8 mouse cellular contexts compared by ENCODE assay signal in the genomic region with DNA sequence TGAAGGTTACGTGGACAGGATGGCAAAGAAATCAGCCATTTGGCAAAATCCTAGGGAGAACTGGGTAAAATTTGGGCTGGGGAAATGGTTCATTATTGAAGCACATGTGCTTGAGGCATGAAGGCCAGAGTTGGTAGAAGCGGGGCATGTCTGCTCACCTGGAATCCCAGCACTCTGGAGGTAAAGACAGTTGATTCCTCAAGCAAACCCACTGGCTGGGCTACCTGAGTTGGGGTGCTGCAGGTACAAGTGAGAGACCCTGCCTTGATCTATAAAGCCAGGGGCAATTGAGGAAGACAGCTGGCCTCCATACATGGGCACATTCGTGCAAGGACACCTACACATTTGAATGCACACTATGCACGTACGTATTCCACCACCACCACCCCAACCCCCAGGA. TPM values are rescaled to one million over a fixed set of nuclear protein-coding genes. Genes with fewer than 3 reads are reported as not detected.
A peak's percentile ranks its signal among the peaks of the same experiment; 100 is the strongest.
DNase-seq lines count a peak whose midpoint lies in the region; ATAC-seq and TF ChIP-seq lines count a peak whose summit lies in the region.

No protein-coding gene starts in this region.

- H3K27me3 ChIP-seq in lung, embryonic 16.5 days (ENCODE audit: control insufficient read depth, insufficient read depth, low read depth, low read length): no peaks in the 10 kb centered on the region
- no peaks in the 10 kb centered on the region for H3K27me3 ChIP-seq in hindbrain, embryonic 16.5 days (replicated peaks; ENCODE audit: control insufficient read depth, insufficient read depth, low read length)
- peaks cover 7% of the 10 kb centered on the region for H3K27me3 ChIP-seq in myocyte (ENCODE audit: control insufficient read depth, insufficient read depth, insufficient read length)
- no peaks in the 10 kb centered on the region for H3K27me3 ChIP-seq in thymus, adult 2 months (ENCODE audit: control insufficient read depth, insufficient read depth, low read length)

- H3K79me2 ChIP-seq in myocyte (ENCODE audit: control insufficient read depth, insufficient read depth): no peaks in the 10 kb centered on the region

- no peaks in the 10 kb centered on the region for H3K9me3 ChIP-seq in lung, embryonic 16.5 days (ENCODE audit: control insufficient read depth, low read length)
- H3K9me3 ChIP-seq in hindbrain, embryonic 16.5 days (ENCODE audit: control insufficient read depth, low read length): no peaks in the 10 kb centered on the region

- H3K4me2 ChIP-seq in lung, embryonic 16.5 days (ENCODE audit: low read depth, low read length): peak overlapping the region; percentile 70
- peak overlapping the region; percentile 53 for H3K4me2 ChIP-seq in hindbrain, embryonic 16.5 days (ENCODE audit: low read length)
- H3K4me2 ChIP-seq in myocyte (ENCODE audit: low read depth): peak overlapping the region; percentile 77

- peak; percentile 29 for DNase-seq in cerebellum, adult 11-12 months
- DNase-seq in cerebellum, postnatal 25 days: no peak
- no peak for DNase-seq in lung, postnatal 25 days (ENCODE audit: low spot score)
- no peak for DNase-seq in B cell, adult 2 months
- DNase-seq in thymus, adult 2 months: no peak

- H3K36me3 ChIP-seq in lung, embryonic 16.5 days (ENCODE audit: control insufficient read depth, insufficient read depth, low read length): no peaks in the 10 kb centered on the region
- no peaks in the 10 kb centered on the region for H3K36me3 ChIP-seq in hindbrain, embryonic 16.5 days (ENCODE audit: control insufficient read depth, insufficient read depth, low read length)
- H3K36me3 ChIP-seq in myocyte (ENCODE audit: control insufficient read depth, insufficient read depth): no peaks in the 10 kb centered on the region
- no peaks in the 10 kb centered on the region for H3K36me3 ChIP-seq in thymus, adult 2 months (ENCODE audit: control insufficient read depth, insufficient read depth, low read length)

- H3K4me1 ChIP-seq in lung, embryonic 16.5 days (replicated peaks; ENCODE audit: control insufficient read depth, insufficient read depth, low read length): no peaks in the 10 kb centered on the region; the same call in 1 of the 2 replicates
- peaks cover 3% of the 10 kb centered on the region for H3K4me1 ChIP-seq in hindbrain, embryonic 16.5 days (ENCODE audit: control insufficient read depth, insufficient read depth, low read depth, low read length)
- peaks cover 2% of the 10 kb centered on the region; the same call in 1 of the 2 replicates for H3K4me1 ChIP-seq in thymus, adult 2 months (replicated peaks; ENCODE audit: control insufficient read depth, insufficient read depth, low read length)

- ATAC-seq in lung, embryonic 16.5 days (ENCODE audit: low read depth): no peak
- no peak for ATAC-seq in hindbrain, embryonic 16.5 days

- WGBS in lung, embryonic 16.5 days: 87% methylated on average over 5 of the region's 5 CpGs
- WGBS in hindbrain, embryonic 16.5 days: 96% methylated on average over 5 of the region's 5 CpGs
- 96% methylated on average over 5 of the region's 5 CpGs for WGBS in thymus, adult 2 months

- H3K27ac ChIP-seq in lung, embryonic 16.5 days (ENCODE audit: low read length): no peak overlapping the region
- H3K27ac ChIP-seq in hindbrain, embryonic 16.5 days (ENCODE audit: low read depth, low read length): no peak overlapping the region
- no peak overlapping the region for H3K27ac ChIP-seq in thymus, adult 2 months (ENCODE audit: control insufficient read depth, insufficient read depth, low read length)

- no peak overlapping the region for H3ac ChIP-seq in myocyte (ENCODE audit: control insufficient read depth, insufficient read length)

- peak overlapping the region; percentile 69 for H3K4me3 ChIP-seq in lung, embryonic 16.5 days (ENCODE audit: low read length)
- no peak overlapping the region; the same call in 1 of the 2 replicates for H3K4me3 ChIP-seq in hindbrain, embryonic 16.5 days (ENCODE audit: low read length)
- peak overlapping the region; percentile 39 for H3K4me3 ChIP-seq in myocyte
- H3K4me3 ChIP-seq in thymus, adult 2 months (ENCODE audit: control insufficient read depth, insufficient read depth, low read length): no peak overlapping the region

- no peak for TF ChIP-seq CTCF in thymus, adult 2 months (IDR thresholded peaks at IDR 0.05; ENCODE audit: borderline replicate concordance, control insufficient read depth, extremely low read depth, insufficient read depth, low read length, poor library complexity)

- no peak for TF ChIP-seq POLR2A in myocyte (IDR thresholded peaks at IDR 0.05; ENCODE audit: insufficient read length, low read depth)
- TF ChIP-seq POLR2A in thymus, adult 2 months (IDR thresholded peaks at IDR 0.05; ENCODE audit: control insufficient read depth, extremely low read depth, insufficient read depth, low read length, poor library complexity): no peak

- no peak overlapping the region for H3K9ac ChIP-seq in lung, embryonic 16.5 days (ENCODE audit: low read length)
- no peak overlapping the region for H3K9ac ChIP-seq in hindbrain, embryonic 16.5 days (ENCODE audit: low read depth, low read length)

TF ChIP-seq in myocyte, 11 proteins besides CTCF, POLR2A, EP300 and RAD21:
- TF ChIP-seq MYOD1 (IDR thresholded peaks at IDR 0.05; ENCODE audit: control insufficient read depth in 1 of 3, insufficient read length in 2 of 3, low read depth in 2 of 3): no peak
- TF ChIP-seq SRF (IDR thresholded peaks at IDR 0.05; ENCODE audit: control insufficient read depth, insufficient read length, low read depth): no peak
- TF ChIP-seq E2F4 (IDR thresholded peaks at IDR 0.05; ENCODE audit: insufficient read depth): no peak
- no peak for TF ChIP-seq REST (IDR thresholded peaks at IDR 0.05; ENCODE audit: insufficient read depth, insufficient read length)
- TF ChIP-seq CEBPB (IDR thresholded peaks at IDR 0.05; ENCODE audit: insufficient read depth, poor library complexity, severe bottlenecking): no peak
TF ChIP-seq in myocyte: peak in this region for 0.

RNA-seq across cellular contexts. Expression of a gene that starts 0.9 kb away (rescaled TPM):
- polyA plus RNA-seq in lung, embryonic 16.5 days (2015; fragmentation: Nextera tagmentation; extraction: Ambion mirVana): 34.5 TPM in 2 replicates
- polyA plus RNA-seq in hindbrain, embryonic 16.5 days (2015; fragmentation: Nextera tagmentation; extraction: Ambion mirVana): 51.4 and 52.0 TPM in 2 replicates
- 13.0 TPM for polyA plus RNA-seq in myocyte (2012; fragmentation: generic; extraction: Trizol)
- polyA plus RNA-seq in thymus, adult 2 months (2012; rRNA removed): 80.2 and 86.2 TPM in 2 replicates

RNA-seq across cellular contexts. Expression of a gene that starts 4.4 kb away (rescaled TPM):
- 0.23 TPM in 1 of 2 replicates, not detected in the other for polyA plus RNA-seq in lung, embryonic 16.5 days (2015; fragmentation: Nextera tagmentation; extraction: Ambion mirVana)
- not detected in 2 replicates for polyA plus RNA-seq in hindbrain, embryonic 16.5 days (2015; fragmentation: Nextera tagmentation; extraction: Ambion mirVana)
- not detected for polyA plus RNA-seq in myocyte (2012; fragmentation: generic; extraction: Trizol)
- not detected in 2 replicates for polyA plus RNA-seq in thymus, adult 2 months (2012; rRNA removed)

RNA-seq across cellular contexts. Expression of a gene that starts 6.4 kb away (rescaled TPM):
- 10.5 and 11.1 TPM in 2 replicates for polyA plus RNA-seq in lung, embryonic 16.5 days (2015; fragmentation: Nextera tagmentation; extraction: Ambion mirVana)
- polyA plus RNA-seq in hindbrain, embryonic 16.5 days (2015; fragmentation: Nextera tagmentation; extraction: Ambion mirVana): 0.89 and 1.1 TPM in 2 replicates
- 3.1 TPM for polyA plus RNA-seq in myocyte (2012; fragmentation: generic; extraction: Trizol)
- 28.7 and 32.8 TPM in 2 replicates for polyA plus RNA-seq in thymus, adult 2 months (2012; rRNA removed)

RNA-seq across cellular contexts. Expression of a gene that starts 38.7 kb away (rescaled TPM):
- polyA plus RNA-seq in lung, embryonic 16.5 days (2015; fragmentation: Nextera tagmentation; extraction: Ambion mirVana): 64.6 and 67.6 TPM in 2 replicates
- polyA plus RNA-seq in hindbrain, embryonic 16.5 days (2015; fragmentation: Nextera tagmentation; extraction: Ambion mirVana): 46.8 and 51.8 TPM in 2 replicates
- polyA plus RNA-seq in myocyte (2012; fragmentation: generic; extraction: Trizol): 54.9 TPM
- 166 and 181 TPM in 2 replicates for polyA plus RNA-seq in thymus, adult 2 months (2012; rRNA removed)

RNA-seq across cellular contexts. Expression of a gene that starts 38.9 kb away (rescaled TPM):
- 70.6 and 71.2 TPM in 2 replicates for polyA plus RNA-seq in lung, embryonic 16.5 days (2015; fragmentation: Nextera tagmentation; extraction: Ambion mirVana)
- 39.5 and 42.9 TPM in 2 replicates for polyA plus RNA-seq in hindbrain, embryonic 16.5 days (2015; fragmentation: Nextera tagmentation; extraction: Ambion mirVana)
- polyA plus RNA-seq in myocyte (2012; fragmentation: generic; extraction: Trizol): 43.5 TPM
- polyA plus RNA-seq in thymus, adult 2 months (2012; rRNA removed): 141 and 146 TPM in 2 replicates

Comparison
In these comparisons a context has a peak if more than half of its experiments do, and no peak if none do; other contexts are left out.
1. H3K4me3 ChIP-seq: peak in lung, embryonic 16.5 days (single experiment) and myocyte (single experiment); none in hindbrain, embryonic 16.5 days (single experiment) and thymus, adult 2 months (single experiment).
2. Peak in every context shown above with its lines, with median percentiles within 50 percentile points of each other: H3K4me2 ChIP-seq.